Mouse (Mus musculus): ENCODE measurements at regions not wholly inside any gene's neighbourhood (a gene's known extent, or its start where the extent isn't known, plus 50 kb on each side); places are given as distances from the start of the nearest gene placed in this dataset.

- TF ChIP-seq POLR2A (IDR thresholded peaks at IDR 0.05; ENCODE audit: low read depth, low read length): no peak
- no peak for TF ChIP-seq CTCF (IDR thresholded peaks at IDR 0.05; ENCODE audit: borderline replicate concordance, insufficient read depth, low read length)
- no peak overlapping the region for H3K27ac ChIP-seq (ENCODE audit: insufficient read depth, low read length)
- no peaks in the 10 kb centered on the region for H3K4me1 ChIP-seq (ENCODE audit: control insufficient read depth, insufficient read depth, low read length)
- H3K4me3 ChIP-seq (ENCODE audit: insufficient read depth, low read length): no peak overlapping the region
These were observed 433.3 kb downstream of the Ttll7 start for GRCm38 (mm10) chr3:147285496-147285895.

GRCm38 (mm10) chr3:147287503-147287902 lies 435.3 kb downstream of the Ttll7 start:
- Histone ChIP-seq H3K27ac (ENCODE audit: insufficient read depth, low read length) (no peak overlapping the region), H3K4me3 (ENCODE audit: insufficient read depth, low read length) (no peak overlapping the region), H3K4me1 (ENCODE audit: control insufficient read depth, insufficient read depth, low read length) (no peaks in the 10 kb centered on the region)
- no peak for TF ChIP-seq CTCF (IDR thresholded peaks at IDR 0.05; ENCODE audit: borderline replicate concordance, insufficient read depth, low read length)
- TF ChIP-seq POLR2A (IDR thresholded peaks at IDR 0.05; ENCODE audit: low read depth, low read length): no peak

- Histone ChIP-seq H3K4me1 (ENCODE audit: control insufficient read depth, insufficient read depth, low read length) (no peaks in the 10 kb centered on the region), H3K27ac (ENCODE audit: insufficient read depth, low read length) (no peak overlapping the region), H3K4me3 (ENCODE audit: insufficient read depth, low read length) (no peak overlapping the region)
- TF ChIP-seq CTCF (IDR thresholded peaks at IDR 0.05; ENCODE audit: borderline replicate concordance, insufficient read depth, low read length) (no peak), POLR2A (IDR thresholded peaks at IDR 0.05; ENCODE audit: low read depth, low read length) (no peak)
These were observed 439.6 kb downstream of the Ttll7 start for GRCm38 (mm10) chr3:147291696-147292327.

DNA sequence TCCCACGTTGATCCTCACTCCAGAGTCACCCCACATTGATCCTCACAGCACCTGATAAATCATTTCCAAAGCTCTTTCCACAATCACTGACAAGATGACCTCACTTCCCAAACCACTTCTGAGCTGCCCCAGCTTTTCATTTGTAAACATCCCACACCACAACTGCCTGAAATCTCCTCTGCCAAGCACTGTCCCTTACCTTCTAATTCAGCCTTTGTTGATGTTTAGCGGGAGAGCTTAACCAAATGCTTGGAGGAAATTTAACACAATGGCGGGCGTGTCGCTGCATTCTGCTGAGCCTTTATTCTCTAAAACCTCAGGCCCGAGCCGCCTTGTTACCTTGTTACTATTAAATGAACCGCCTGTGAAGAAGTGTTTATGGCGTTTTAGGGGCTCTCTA lies 445.9 kb downstream of the Ttll7 start:
- Histone ChIP-seq H3K27ac (ENCODE audit: insufficient read depth, low read length) (no peak overlapping the region), H3K4me1 (ENCODE audit: control insufficient read depth, insufficient read depth, low read length) (no peaks in the 10 kb centered on the region), H3K4me3 (ENCODE audit: insufficient read depth, low read length) (no peak overlapping the region)
- TF ChIP-seq POLR2A (IDR thresholded peaks at IDR 0.05; ENCODE audit: low read depth, low read length) (no peak), CTCF (IDR thresholded peaks at IDR 0.05; ENCODE audit: borderline replicate concordance, insufficient read depth, low read length) (no peak)

DNA sequence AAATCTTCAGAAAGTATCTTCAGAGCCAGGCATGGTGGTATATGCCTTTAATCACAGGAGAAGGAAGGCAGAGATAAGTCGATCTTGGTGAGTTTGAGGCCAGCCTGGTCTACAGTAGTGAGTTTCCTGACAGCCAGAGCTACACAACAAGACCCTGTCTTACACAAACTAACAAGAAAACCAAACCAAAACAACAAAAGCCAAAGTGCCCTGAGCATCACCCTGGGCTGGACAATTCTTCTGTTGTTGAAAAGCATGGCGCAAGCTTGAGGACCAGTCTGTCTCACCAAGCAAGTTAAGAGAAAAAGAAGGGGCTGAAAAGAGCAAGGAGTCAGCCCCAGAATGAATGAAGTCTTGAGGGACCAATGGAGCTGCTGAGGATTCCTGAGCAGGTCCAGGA lies 473.4 kb downstream of the Ttll7 start:
- Histone ChIP-seq H3K27ac (ENCODE audit: insufficient read depth, low read length) (no peak overlapping the region), H3K4me3 (ENCODE audit: insufficient read depth, low read length) (no peak overlapping the region), H3K4me1 (ENCODE audit: control insufficient read depth, insufficient read depth, low read length) (peaks cover 3% of the 10 kb centered on the region; the same call in 1 of the 2 replicates)
- no peak for TF ChIP-seq CTCF (IDR thresholded peaks at IDR 0.05; ENCODE audit: borderline replicate concordance, insufficient read depth, low read length)
- no peak for TF ChIP-seq POLR2A (IDR thresholded peaks at IDR 0.05; ENCODE audit: low read depth, low read length)

GRCm38 (mm10) chr3:147334301-147334700 lies 482.1 kb downstream of the Ttll7 start:
- H3K4me1 ChIP-seq (ENCODE audit: control insufficient read depth, insufficient read depth, low read length): 0 out of 2 replicates have a peak, but pooled peaks cover 5% of the 10 kb centered on the region
- no peak overlapping the region for H3K4me3 ChIP-seq (ENCODE audit: insufficient read depth, low read length)
- TF ChIP-seq POLR2A (IDR thresholded peaks at IDR 0.05; ENCODE audit: low read depth, low read length) (no peak), CTCF (IDR thresholded peaks at IDR 0.05; ENCODE audit: borderline replicate concordance, insufficient read depth, low read length) (no peak)
- no peak overlapping the region; the same call in 1 of the 2 replicates for H3K27ac ChIP-seq (ENCODE audit: insufficient read depth, low read length)

DNA sequence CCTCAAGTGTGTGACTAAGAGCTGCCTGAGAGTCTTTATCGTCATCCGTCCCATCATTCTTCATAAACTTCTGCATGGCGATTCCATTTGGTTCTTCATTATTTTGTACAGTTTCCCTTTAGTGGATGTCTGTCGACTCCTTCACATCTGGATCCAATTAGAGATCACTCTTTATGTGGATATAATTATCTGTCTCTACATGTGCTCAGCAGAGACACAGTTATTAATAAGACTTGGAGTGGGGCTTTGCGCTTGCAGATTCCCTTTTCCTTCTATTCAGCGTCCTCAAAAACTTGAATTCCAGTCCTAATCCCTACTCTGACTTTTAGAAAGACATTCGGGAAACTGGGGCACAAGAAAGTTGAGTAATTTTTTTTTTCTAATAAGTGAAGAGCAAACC lies 483.1 kb downstream of the Ttll7 start:
- TF ChIP-seq POLR2A (IDR thresholded peaks at IDR 0.05; ENCODE audit: low read depth, low read length) (no peak), CTCF (IDR thresholded peaks at IDR 0.05; ENCODE audit: borderline replicate concordance, insufficient read depth, low read length) (no peak)
- Histone ChIP-seq H3K4me3 (ENCODE audit: insufficient read depth, low read length) (no peak overlapping the region), H3K27ac (ENCODE audit: insufficient read depth, low read length) (no peak overlapping the region), H3K4me1 (ENCODE audit: control insufficient read depth, insufficient read depth, low read length) (0 out of 2 replicates have a peak, but pooled peaks cover 5% of the 10 kb centered on the region)

GRCm38 (mm10) chr3:147339427-147339826 lies 487.3 kb downstream of the Ttll7 start:
- no peak overlapping the region for H3K27ac ChIP-seq (ENCODE audit: insufficient read depth, low read length)
- H3K4me1 ChIP-seq (ENCODE audit: control insufficient read depth, insufficient read depth, low read length): 0 out of 2 replicates have a peak, but pooled peaks cover under 1% of the 10 kb centered on the region
- H3K4me3 ChIP-seq (ENCODE audit: insufficient read depth, low read length): no peak overlapping the region
- TF ChIP-seq CTCF (IDR thresholded peaks at IDR 0.05; ENCODE audit: borderline replicate concordance, insufficient read depth, low read length) (no peak), POLR2A (IDR thresholded peaks at IDR 0.05; ENCODE audit: low read depth, low read length) (no peak)

DNA sequence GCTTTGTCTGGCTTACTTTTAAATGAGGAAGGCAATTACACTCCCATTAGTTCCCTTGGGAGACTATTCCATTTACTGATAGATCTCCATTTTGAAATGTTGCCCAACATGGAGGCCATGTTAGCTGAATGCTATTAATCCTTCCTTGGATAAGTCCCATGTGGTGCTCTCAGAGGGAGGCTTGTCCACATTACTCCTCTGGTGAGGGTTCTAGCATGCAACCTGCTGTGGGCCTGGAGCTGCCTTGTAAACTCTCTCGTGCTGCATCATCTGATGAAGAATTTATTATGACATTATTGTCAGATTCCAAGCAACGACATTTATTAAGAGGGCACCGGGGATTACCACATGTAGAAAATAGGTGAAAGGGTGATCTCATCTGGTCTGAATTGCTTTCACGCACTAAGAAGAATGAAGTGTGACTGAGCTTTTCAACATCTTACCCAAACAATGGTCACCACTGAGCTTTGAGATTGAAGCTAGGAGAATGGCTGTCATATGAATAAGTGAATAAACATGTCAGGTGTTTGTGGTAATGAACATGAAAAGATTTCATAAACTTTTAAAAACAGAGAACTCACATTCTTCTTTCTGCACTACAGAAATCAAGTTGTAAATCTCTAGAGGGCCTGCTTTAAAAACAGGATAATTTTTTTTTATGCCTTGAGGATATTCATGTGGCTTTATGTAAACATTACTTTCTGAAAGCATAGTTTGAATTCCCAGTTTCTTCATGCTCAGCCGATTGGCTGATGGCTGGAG lies 495.3 kb downstream of the Ttll7 start:
- Histone ChIP-seq H3K4me1 (ENCODE audit: control insufficient read depth, insufficient read depth, low read length) (no peaks in the 10 kb centered on the region; the same call in 1 of the 2 replicates), H3K4me3 (ENCODE audit: insufficient read depth, low read length) (no peak overlapping the region), H3K27ac (ENCODE audit: insufficient read depth, low read length) (0 out of 2 replicates have a peak overlapping the region, but pooled peaks have one; percentile 68)
- no peak for TF ChIP-seq CTCF (IDR thresholded peaks at IDR 0.05; ENCODE audit: borderline replicate concordance, insufficient read depth, low read length)
- no peak for TF ChIP-seq POLR2A (IDR thresholded peaks at IDR 0.05; ENCODE audit: low read depth, low read length)

DNA sequence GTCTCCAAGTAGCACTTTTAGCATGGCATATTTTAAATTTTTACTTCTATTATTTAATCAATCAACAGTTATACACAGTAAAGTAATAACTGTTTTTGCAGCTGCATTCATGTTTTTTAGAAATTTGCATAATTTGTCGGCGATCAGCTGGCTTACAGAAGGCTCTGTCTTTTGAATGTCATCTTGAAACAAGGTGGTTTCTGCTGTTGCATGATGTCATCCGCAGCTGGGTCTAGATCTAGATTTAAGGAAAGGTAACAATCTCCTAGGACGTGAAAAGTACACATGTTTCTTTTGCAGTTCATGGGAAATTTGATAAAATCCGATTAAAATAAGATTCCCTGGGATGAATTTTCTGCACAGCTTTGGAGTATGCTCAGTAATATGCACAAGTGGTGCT lies 534.9 kb downstream of the Ttll7 start:
- Histone ChIP-seq H3K4me3 (ENCODE audit: insufficient read depth, low read length) (no peak overlapping the region), H3K4me1 (ENCODE audit: control insufficient read depth, insufficient read depth, low read length) (no peaks in the 10 kb centered on the region), H3K27ac (ENCODE audit: insufficient read depth, low read length) (no peak overlapping the region)
- TF ChIP-seq CTCF (IDR thresholded peaks at IDR 0.05; ENCODE audit: borderline replicate concordance, insufficient read depth, low read length) (no peak), POLR2A (IDR thresholded peaks at IDR 0.05; ENCODE audit: low read depth, low read length) (no peak)
